Mouse (Mus musculus) testis, adult 2 months (tissue): ENCODE results near the gene Astn2.

ENCODE experiments used
- CTCF ChIP-seq: fragments of 200-500 bp; IDR thresholded peaks from 2 replicates; pipeline ENCODE4 v1.5.1; 2012; ENCODE audit warnings: low read depth, mild to moderate bottlenecking, inconsistent platforms, low read length, moderate library complexity; ENCODE audit not compliant: control insufficient read depth, insufficient read depth, insufficient replicate concordance
- POLR2A ChIP-seq: fragments of 200-500 bp; IDR thresholded peaks from 2 replicates; pipeline ENCODE4 v1.6.1; 2012; ENCODE audit warnings: low read depth, mild to moderate bottlenecking, inconsistent platforms, low read length, moderate library complexity; ENCODE audit not compliant: control insufficient read depth

- no peak for TF ChIP-seq CTCF
- no peak for TF ChIP-seq POLR2A
Measured at GRCm38 (mm10) chr4:65744788-65745187, 659.6 kb downstream of the Astn2 start.
